Mouse (Mus musculus) spleen, adult 18-20 months (tissue): ENCODE results near the gene Stx7.
"Not testable (repeated sequence)": the region's sequence is repeated elsewhere in the genome, so short reads cannot be mapped to it uniquely, and the experiment has no call there.

Experiments
- DNase-seq, 2 experiments: peaks; one replicate each; pipeline ENCODE4 v3.0.0; 2022; ENCODE audit warnings: mixed read lengths in 2 of 2

Gene Stx7

GRCm38 (mm10) chr10:24149135-24149781 lies at the start of gene Stx7:
TSS of gene Stx7 (plus strand) at chr10:24149302.
- peak; percentile 93 to 94 for DNase-seq

GRCm38 (mm10) chr10:24101812-24102211 lies 47.3 kb upstream of the Stx7 start, which contains the start of gene Taar8c:
TSS of gene Taar8c (minus strand) at chr10:24101912.
- not testable (repeated sequence) for DNase-seq

GRCm38 (mm10) chr10:24103299-24103698 lies 45.8 kb upstream of the Stx7 start:
- DNase-seq = not testable (repeated sequence)

DNA sequence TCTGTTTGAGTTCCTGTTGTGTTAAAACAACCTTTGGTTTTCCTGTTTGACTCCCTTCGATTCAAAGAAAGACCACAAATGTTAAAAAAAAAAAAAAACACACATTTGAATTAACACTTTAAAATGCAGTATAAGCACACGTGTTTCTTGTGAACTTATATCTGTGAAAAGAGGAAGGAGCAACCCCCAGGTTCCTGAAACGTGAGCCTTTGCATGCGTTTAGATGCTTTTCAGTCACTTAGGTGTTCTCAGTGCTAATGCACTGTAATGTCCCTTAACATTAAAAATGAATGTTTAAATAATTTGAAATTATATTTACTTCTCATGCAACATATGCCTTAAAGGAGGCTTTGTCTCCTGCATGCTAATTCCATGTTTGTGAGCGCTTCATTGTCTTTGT lies 41.4 kb upstream of the Stx7 start:
- no peak for DNase-seq

DNA sequence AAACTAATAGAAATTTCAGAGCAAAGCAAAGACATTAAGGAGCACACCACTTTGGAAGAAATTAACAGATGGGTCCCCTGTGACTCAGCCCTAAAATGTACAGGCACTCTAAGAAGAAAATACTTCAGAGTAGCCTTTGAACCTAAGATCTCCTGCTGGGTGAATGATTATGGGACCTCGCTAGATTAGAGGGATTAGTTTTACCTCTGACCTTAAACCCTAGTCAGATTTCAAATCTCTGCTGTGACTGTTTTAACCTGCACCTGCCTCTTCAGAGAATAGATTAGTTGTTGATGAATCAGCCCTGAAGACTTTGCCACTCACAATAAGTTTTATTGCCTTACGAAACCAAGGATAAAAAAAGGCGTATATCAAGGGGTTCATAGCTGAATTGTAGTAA lies 40.9 kb upstream of the Stx7 start:
- no peak for DNase-seq

DNA sequence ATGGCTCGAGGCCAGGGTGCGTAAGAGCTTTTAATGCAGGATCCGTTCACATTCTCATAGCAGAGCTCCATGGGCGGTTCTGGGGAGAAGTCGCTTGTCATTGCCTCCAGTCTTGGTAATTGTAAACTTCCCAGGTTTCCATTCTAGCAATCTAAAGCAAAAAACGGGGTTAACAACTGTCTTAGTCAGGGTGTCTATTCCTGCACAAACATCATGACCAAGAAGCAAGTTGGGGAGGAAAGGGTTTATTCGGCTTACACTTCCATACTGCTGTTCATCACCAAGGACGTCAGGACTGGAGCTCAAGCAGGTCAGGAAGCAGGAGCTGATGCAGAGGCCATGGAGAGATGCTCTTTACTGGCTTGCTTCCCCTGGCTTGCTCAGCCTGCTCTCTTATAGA lies 39.7 kb upstream of the Stx7 start, which contains the start of gene Taar9:
Gene Taar9 (minus strand): TSS at position 101 of the 400 bp plus-strand sequence.
- not testable (repeated sequence) for DNase-seq

DNA sequence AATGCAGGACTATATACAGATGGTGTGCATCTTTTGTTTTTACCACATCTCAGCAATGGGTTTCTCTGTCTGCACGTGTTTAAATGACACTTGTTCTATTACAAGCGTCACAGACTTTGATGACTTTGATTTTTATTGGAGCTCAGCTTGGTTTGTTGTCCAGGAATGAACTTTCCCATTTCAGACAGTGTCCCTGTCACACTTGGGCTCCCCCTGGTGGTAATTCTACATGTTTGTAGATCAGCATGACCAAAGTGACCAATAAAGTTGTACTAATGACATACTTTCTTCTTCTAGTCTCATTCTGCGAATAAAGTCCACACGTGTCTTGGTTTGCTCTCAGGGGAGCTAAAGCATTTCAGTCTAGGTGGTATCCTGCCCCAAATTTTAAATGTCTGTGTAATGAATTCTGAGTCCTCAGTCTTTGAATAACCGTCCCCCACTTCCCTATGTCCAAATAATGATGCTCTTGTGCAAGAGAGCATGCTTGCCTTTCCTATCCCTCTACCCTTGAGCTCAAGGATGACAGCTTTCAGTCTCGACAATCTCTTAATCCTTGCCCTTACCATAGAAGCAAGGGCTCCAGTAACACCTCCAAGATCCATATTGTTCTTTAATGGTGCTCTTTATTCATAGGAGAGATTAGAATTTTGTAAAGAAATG lies 37.9 kb upstream of the Stx7 start:
- peak in 1 of 2 experiments; percentile 26 for DNase-seq

DNA sequence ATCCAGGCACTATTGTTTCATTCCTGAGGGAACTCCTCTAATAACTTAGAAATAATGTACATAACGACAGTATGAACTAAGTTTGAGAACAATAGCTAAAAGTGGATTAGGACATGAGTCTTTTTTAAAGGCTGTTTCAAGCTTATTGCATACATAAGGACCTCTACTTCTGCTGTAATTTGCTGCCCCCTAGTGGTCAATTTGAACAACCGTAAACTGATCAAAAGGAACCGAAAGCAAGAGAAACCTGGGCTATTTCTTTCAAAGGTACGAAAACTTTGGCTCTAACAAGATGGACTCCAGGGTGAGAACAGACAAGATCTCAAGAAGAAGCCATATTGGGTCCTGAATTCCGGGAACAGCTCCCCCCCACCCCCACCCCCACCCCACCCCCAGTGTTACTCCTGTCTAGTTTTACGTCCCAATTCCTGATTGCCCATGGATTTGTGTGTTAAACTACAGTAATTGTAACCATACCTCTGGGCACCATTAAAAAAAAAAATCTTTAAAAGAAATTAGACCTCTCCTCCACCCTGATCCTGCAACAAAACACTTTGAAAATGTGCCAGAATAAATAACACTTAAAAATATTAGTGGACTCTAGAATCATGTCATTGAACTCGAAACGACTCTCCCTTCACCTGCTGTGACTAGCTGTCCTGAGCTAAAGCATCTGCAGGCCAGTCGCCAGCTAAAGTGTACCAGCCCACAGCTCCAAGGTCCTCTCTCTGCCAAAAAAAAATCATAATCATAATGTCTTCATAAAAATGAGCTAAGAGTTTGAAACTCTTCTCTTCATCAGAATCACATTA lies 17.4 kb upstream of the Stx7 start:
- peak in 1 of 2 experiments; percentile 42 for DNase-seq

DNA sequence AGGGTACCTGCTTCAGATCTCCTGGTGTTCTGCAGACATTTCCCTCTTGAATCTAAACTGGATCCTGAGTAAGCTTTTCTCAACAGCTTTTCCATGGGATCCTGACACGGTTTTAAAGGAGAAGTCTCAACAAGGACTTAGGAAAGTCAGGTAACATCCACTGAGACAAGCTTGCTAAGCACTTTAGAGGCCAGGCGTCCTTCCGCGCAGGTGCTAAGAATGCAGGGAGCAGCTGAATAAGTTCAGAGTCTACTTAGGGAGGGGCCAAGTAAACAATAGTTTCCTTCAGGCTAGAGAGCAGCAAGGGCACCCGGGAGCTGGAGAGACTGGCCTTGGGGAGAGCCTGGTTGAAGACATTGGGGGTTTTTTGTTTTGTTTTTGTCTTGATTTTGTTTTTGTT lies 16.8 kb upstream of the Stx7 start:
- no peak for DNase-seq

GRCm38 (mm10) chr10:24133132-24133531 lies 16.0 kb upstream of the Stx7 start:
- DNase-seq = no peak

- DNase-seq = no peak
Measured at GRCm38 (mm10) chr10:24134071-24134645, 14.9 kb upstream of the Stx7 start.

DNA sequence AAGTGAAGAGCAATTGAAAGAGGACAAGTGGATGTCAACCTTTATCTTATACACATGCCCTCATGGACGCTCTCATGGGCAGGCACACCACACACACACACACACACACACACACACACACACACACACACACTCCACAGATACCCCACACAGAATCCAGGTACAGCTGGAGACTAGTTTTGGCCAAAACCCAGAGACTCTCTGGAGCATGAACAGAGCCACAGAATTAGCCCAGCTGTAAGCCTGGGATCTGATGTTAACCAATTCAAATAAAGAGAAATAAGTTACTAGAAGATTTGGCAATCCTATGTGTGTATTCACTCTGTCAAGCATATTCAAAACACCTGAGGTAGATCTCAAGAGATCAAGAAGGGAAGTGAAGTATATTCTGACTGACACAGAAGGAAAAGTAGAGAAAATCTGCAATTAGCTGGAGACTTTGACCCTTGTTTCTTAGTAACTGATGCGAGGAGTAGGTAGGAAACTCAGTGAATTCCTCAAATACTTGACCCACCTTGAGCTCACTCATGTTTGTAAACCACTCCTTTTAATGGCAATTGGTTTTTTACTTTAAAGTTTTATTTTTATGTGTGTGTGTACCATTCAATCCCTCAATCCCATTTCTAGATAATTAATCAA lies 10.4 kb upstream of the Stx7 start:
- DNase-seq = no peak

GRCm38 (mm10) chr10:24142735-24143134 lies 6.4 kb upstream of the Stx7 start:
- DNase-seq = no peak

DNA sequence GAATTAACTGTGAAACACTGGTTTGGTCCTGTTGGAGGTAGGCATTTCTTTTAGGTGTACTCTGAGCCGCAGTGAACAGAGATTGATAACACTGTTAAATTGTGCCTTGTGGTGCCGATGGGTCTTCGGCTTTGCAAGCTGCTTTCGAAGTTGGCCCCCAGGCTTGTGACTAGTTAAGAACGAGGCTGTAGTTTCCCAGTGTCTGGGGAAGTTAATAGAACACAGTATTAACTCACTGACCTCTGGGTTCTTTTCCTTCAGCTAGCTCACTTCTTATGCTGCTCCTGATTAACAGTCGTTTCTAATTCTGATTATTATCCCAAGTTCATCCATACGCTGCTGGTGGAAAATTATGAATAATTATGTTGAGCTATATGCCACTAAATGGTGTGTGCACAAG lies 984 bp downstream of the Stx7 start:
- no peak for DNase-seq

- peak; percentile 42 to 57 for DNase-seq
Measured at GRCm38 (mm10) chr10:24158470-24159254, 9.6 kb downstream of the Stx7 start.

GRCm38 (mm10) chr10:24159575-24159974 lies 10.5 kb downstream of the Stx7 start:
- no peak for DNase-seq

DNA sequence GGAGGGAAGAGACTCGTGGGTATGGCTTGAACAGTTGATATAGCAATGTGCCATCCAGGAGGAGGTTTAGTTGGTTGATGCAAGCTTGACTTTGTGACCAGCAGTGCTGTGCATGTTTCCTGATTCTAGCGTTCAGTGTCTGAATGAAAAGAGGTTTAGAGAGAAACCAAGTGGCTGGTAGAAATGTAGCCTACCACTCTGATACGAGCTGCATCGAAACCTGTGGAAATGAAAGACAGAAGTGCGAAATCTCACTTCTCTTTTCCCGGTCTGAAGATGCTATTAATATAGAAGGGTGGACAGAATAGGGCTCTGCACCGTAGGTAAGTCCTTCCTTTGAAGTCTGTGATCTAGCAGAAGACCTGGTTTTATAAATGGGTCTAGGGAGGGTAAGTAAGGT lies 11.2 kb downstream of the Stx7 start:
- no peak for DNase-seq

DNA sequence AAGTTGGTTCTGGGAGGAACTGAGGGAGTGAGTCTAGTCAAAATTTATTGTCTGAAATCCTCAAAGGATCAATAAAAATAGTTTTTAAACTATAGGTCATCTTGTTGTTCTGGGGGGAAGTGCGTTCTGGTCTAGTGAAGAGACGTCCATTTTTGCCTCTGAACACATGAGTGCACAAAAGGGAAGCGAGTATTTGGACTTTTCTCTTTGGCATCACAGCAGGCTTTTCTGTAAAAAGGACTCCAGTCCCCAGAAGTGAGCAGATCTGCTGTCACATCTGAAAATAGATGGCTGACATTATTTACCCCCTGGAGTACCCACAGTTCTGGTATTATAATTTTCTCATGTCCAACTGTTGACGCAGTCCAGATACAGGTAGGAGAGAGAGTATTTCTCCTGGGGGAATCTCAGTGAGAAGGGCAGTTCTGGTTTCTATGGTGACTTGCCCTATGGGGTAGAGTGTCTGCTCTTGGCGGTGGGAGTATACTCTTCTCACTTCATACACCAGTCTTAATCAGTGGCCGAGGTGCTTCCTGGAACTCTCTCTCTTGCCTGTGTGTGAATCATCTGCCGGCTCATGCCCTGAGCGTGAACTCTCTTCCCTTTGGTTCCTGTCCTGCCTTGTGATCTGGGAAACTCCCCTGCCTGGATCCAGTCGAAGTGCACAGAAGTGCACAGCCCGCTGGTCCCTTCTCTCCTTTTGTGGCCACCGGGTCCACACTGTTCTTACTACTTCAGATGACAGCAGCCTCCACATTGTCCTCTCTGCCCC lies 15.2 kb downstream of the Stx7 start:
- no peak for DNase-seq

DNA sequence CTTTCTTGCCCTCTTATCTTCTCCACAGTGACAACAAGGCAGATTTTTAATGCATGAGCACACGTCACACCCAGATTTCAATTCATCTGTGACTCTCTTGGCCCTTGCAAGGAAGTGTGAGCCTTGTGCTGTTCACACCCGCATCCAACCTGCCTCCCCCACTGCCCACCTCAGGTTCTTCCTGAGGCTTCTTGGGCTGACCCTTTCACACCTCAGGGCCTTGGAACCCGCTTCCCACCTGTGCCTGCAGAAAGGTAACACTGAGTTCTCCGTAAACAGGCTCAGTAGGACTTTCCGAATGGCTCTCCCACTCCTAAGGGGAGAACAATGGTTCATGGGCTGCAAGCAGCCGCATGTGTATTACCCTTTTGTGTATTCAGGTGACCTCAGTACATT lies 15.8 kb downstream of the Stx7 start:
- no peak for DNase-seq

DNA sequence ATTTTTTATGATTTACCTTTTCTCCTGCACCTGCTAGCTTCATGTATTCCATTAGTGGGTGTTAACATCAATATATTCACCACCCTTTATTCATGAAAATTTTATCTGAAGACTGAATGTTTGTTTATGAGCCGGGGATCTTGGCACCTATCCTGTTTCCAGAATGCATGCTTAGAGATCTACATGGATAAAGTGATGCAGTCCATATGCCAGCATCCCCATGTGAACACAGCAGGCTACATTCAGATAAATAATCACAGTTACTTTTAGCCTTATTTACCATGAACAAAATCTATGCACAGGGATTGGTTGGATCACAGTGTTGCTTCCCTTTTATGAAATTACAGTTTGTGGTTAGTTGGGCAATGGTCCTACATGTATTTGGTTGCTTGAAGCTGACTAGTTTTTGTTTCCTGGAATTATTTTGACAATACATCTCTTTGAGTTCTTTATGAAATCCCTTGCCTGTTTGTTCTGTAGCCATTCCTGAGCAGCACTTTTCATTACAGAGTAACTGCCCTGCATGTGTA lies 16.5 kb downstream of the Stx7 start:
- DNase-seq = no peak
